Mouse (Mus musculus) cortical plate, adult 2 months (tissue): ENCODE results near the gene Slc45a1.

Experiments
- CTCF ChIP-seq: fragments of 200-500 bp; IDR thresholded peaks from 2 replicates; pipeline ENCODE4 v1.5.1; 2011; ENCODE audit warnings: mild to moderate bottlenecking, control low read depth, low read length; ENCODE audit not compliant: insufficient read depth; ENCODE audit errors: extremely low read depth
- POLR2A ChIP-seq: fragments of 200-500 bp; IDR thresholded peaks from 2 replicates; pipeline ENCODE4 v1.6.1; 2011; ENCODE audit warnings: mild to moderate bottlenecking, low read length, control low read depth; ENCODE audit not compliant: insufficient read depth; ENCODE audit errors: extremely low read depth

DNA sequence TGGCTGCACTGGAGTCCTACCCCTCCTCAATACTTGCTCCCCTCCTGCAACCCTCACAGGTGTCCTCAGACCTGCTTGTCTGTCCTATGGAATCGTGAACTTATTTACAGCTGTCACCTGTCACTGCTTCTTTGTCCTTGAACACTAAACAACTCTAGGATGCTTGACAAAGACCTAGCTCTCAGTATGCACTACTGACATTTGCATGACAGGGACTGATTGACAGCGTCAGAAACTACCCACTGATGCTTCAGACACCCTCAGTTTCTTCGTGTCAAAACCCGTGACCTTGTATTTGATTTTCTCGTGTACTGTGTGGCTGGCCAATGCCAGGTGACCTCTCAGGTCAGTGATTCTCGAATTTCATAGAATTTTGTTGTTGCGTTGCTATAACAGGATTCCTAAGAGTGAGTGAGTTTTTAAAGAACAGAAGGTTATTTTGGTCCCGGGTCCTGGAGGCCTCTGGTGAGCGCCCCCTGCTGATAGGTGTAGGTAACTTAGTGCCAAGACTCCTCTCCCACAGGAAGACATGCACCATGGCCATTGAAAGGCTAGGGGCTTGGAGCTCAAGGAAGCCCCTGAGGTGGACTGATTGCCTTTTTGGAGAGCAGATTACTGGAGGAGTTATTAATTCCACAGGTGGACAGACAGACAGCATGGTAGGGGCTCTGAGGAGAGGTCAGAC lies 8.1 kb upstream of the Slc45a1 start:
- TF ChIP-seq CTCF (no peak), POLR2A (no peak)
